Mouse (Mus musculus): ENCODE measurements at regions not wholly inside any gene's neighbourhood (a gene's known extent, or its start where the extent isn't known, plus 50 kb on each side); places are given as distances from the start of the nearest gene placed in this dataset.

- DNase-seq (ENCODE audit: low spot score in 2 of 2): no peak
Measured at GRCm38 (mm10) chr5:64461592-64461991, 305.5 kb downstream of the Tbc1d1 start.

GRCm38 (mm10) chr5:64462411-64462810 is 306.3 kb downstream of the Tbc1d1 start:
- DNase-seq (ENCODE audit: low spot score in 2 of 2): no peak

- DNase-seq (ENCODE audit: low spot score in 2 of 2): no peak
Measured at GRCm38 (mm10) chr5:64463570-64463969, 307.5 kb downstream of the Tbc1d1 start.

- DNase-seq (ENCODE audit: low spot score in 2 of 2): no peak
Measured at GRCm38 (mm10) chr5:64466320-64466719, 310.2 kb downstream of the Tbc1d1 start.

GRCm38 (mm10) chr5:64467856-64468255 is 311.8 kb downstream of the Tbc1d1 start:
- DNase-seq (ENCODE audit: low spot score in 2 of 2): no peak

GRCm38 (mm10) chr5:64468307-64468706 is 312.2 kb downstream of the Tbc1d1 start:
- DNase-seq (ENCODE audit: low spot score in 2 of 2): no peak

GRCm38 (mm10) chr5:64472008-64472407 is 315.9 kb downstream of the Tbc1d1 start:
- no peak for DNase-seq (ENCODE audit: low spot score in 2 of 2)

- DNase-seq (ENCODE audit: low spot score in 2 of 2): no peak
Measured at GRCm38 (mm10) chr5:64472415-64472814, 316.3 kb downstream of the Tbc1d1 start.

- DNase-seq (ENCODE audit: low spot score in 2 of 2): no peak
Measured at GRCm38 (mm10) chr5:64474868-64475267, 318.8 kb downstream of the Tbc1d1 start.

GRCm38 (mm10) chr5:64475736-64476519 is 319.8 kb downstream of the Tbc1d1 start:
- no peak for DNase-seq (ENCODE audit: low spot score in 2 of 2)

- no peak for DNase-seq (ENCODE audit: low spot score in 2 of 2)
Measured at GRCm38 (mm10) chr5:64476641-64477369, 320.7 kb downstream of the Tbc1d1 start.

GRCm38 (mm10) chr5:64478143-64478542 is 322.0 kb downstream of the Tbc1d1 start:
- DNase-seq (ENCODE audit: low spot score in 2 of 2): no peak

- no peak for DNase-seq (ENCODE audit: low spot score in 2 of 2)
Measured at GRCm38 (mm10) chr5:64478599-64479214, 322.6 kb downstream of the Tbc1d1 start.

GRCm38 (mm10) chr5:64479315-64479714 is 323.2 kb downstream of the Tbc1d1 start:
- DNase-seq (ENCODE audit: low spot score in 2 of 2): no peak

- no peak for DNase-seq (ENCODE audit: low spot score in 2 of 2)
Measured at GRCm38 (mm10) chr5:64485043-64485442, 318.1 kb upstream of the Klf3 start.

- DNase-seq (ENCODE audit: low spot score in 2 of 2): no peak
Measured at GRCm38 (mm10) chr5:64485856-64486255, 317.3 kb upstream of the Klf3 start.

GRCm38 (mm10) chr5:64486761-64487160 is 316.4 kb upstream of the Klf3 start:
- DNase-seq (ENCODE audit: low spot score in 2 of 2): no peak

- no peak for DNase-seq (ENCODE audit: low spot score in 2 of 2)
Measured at GRCm38 (mm10) chr5:64487698-64488398, 315.3 kb upstream of the Klf3 start.

- DNase-seq (ENCODE audit: low spot score in 2 of 2): no peak
Measured at GRCm38 (mm10) chr5:64489656-64490444, 313.3 kb upstream of the Klf3 start.

GRCm38 (mm10) chr5:64490445-64490950 is 312.7 kb upstream of the Klf3 start:
- DNase-seq (ENCODE audit: low spot score in 2 of 2): no peak

Data from adrenal gland, adult 18-20 months (tissue).